Mouse (Mus musculus): ENCODE measurements around the gene Mrpl40.

DNA sequence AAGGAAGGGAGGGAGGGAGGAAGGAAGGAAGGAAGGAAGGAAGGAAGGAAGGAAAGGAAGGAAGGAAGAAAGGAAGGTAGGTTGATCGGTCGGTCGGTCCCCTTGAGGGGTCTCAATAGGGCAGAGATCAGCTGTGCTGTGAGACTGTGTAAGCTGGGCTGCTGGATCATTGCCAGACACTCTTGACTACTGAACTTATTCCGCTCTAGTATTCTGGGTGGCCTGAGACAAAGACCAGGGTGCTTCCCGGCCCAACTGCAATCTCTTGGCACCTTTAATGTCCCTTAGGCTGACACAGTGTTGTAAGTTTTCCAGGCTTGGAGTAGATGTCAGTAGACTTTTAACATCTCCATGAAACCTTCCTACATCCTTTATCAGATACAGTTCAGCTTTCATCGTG lies 47.6 kb downstream of the Mrpl40 start:
- TF ChIP-seq CTCF (IDR thresholded peaks at IDR 0.05; ENCODE audit: extremely low read depth, insufficient read length, insufficient replicate concordance, low read depth, low read length), result no peak
- TF ChIP-seq POLR2A (IDR thresholded peaks at IDR 0.05; ENCODE audit: low read depth, low read length), result no peak

All from small intestine, adult 2 months (tissue).